Mouse (Mus musculus) urinary bladder, postnatal 36 days (tissue): Measurements from ENCODE around the gene Srsf2.

Source experiments
- DNase-seq, 2 experiments: peaks; one replicate each; pipeline ENCODE4 v3.0.0; 2022; ENCODE audit warnings: low spot score in 2 of 2, mixed read lengths in 1 of 2

Srsf2 gene

DNA sequence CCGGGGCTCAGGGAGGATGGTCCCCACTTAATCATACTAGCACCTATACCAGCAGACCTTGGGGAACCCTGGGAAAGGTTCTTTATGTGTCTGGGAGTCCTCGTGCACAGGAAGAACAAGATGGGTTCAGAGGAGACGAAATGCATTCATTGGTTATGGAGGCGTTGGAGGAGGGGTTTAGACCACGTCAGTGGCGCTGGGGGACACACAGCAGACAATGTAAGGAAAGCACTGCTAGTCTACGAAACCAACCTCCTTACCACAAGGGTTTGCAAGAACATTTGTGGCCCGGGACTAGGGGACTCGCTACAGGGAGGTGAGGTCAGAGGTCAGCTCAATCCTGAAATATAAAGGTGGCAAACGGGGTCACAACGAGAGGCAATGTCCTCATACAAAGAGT lies 42.4 kb downstream of the Srsf2 start:
- DNase-seq = no peak

DNA sequence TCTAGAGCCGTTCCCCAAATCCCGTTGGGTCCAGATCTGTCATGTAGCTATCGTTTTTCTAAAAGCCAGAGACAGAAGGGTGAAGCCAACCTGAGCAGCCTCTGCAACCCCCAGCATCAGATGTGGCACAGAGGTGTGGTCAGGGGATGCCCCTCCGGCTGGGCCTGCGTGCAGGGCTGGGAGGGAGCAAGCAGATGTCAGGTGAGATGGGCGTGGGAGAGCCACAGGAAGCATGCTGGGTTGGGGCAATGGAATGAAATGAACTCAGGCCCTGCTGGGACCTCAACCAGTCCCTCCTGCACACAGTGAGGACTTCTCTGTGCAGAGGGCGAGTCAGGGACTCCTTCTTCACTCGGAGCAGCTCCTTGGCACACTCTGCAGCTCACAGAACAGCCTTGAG lies 43.4 kb downstream of the Srsf2 start:
- DNase-seq = no peak

DNA sequence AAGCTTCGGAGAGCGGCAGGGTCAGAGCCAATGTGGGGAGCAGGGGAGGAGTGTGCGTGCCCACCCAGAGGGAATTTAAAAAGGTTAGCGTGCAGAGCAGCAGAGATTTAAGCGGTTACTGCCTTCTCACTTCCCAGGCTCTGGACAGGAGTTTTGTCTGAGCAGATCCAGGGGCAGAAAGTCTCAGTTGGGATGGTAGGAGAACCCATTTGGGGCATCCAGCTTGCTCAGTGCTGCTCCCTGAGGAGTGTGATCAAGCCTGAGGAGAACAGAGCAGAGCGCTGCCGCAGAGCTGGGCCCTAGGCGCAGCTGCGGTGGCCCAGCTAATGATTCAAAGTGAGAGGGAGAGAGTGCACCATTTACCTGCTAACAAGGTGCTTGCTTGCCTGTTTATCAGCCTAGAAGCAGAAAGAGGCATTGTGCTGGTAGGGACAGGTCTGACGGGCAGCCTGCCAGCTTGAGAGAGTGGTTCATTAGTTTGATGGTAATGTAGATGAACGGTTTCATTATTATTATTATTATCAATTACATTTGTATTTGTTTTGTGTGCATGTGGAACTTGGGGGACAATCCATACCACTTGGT lies 44.0 kb downstream of the Srsf2 start:
- no peak for DNase-seq

DNA sequence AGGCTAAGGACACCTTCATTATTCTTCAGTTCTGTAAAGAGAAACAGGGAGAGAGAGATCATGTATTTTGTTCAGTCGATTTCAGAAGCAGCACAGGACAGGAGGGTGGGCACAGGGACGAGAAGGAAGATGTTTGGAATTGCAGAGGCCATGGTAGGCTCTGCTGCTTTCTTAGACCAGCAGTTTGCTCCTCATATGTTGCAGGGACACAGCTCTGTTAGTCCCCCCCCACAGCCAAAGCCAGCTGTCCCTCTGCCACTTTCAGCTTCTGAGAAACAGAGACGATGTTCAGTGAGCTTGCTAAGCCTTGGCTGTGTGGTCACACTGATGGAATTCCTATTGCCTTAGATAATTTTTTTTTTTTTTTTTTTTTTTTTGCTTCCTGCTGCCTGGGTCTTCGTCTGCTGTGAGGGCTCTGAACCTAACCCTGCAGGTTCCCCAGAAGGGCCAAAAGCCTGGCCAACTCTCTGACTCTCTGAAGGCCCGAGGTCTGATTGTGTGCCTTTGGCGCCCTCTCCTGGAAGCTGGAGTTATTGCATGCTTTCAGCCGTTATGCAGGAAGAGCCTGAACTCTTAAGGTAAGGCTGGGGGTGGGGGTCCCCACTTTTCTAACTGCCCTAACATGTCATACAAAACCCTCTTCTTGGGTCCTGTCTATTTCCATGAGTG lies 44.8 kb downstream of the Srsf2 start:
- DNase-seq = peak; percentile 82 to 85

DNA sequence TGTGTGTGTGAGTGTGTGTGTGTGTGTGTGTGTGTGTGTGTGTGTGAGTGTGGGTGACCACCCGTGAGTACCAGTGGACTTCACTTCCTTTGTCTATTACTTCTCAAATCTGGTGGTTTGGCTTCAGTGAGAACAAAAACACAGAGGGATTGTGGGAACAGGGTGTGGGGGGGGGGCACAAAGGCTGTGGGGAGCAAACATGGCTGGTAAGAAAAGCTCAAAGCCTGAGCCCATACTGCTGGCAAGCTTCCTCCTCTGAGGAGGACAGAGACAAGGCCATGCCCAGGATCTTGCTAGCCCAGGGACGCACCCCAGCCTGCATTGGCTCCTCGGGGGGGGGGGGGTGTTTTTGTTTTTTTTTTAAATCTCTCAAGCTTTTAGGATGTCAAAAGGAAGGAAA lies 45.4 kb downstream of the Srsf2 start:
- no peak for DNase-seq

DNA sequence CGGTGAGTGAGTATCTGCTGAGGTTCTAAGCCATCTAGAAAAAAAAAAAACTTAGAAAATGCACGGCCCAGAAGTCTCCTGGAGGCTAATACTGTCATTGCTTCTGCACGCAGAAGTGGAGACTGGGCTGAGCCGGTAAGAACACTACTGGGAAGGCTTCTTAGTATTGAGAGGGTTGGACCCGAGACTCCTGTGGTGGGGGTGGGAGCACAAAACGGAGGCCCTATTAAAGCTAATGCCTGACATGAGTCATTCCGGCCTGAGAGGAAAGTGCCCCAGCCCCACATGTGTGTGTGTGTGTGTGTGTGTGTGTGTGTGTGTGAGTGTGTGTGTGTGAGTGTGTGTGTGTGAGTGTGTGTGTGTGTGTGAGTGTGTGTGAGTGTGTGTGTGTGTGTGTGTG lies 45.8 kb downstream of the Srsf2 start:
- DNase-seq = no peak

DNA sequence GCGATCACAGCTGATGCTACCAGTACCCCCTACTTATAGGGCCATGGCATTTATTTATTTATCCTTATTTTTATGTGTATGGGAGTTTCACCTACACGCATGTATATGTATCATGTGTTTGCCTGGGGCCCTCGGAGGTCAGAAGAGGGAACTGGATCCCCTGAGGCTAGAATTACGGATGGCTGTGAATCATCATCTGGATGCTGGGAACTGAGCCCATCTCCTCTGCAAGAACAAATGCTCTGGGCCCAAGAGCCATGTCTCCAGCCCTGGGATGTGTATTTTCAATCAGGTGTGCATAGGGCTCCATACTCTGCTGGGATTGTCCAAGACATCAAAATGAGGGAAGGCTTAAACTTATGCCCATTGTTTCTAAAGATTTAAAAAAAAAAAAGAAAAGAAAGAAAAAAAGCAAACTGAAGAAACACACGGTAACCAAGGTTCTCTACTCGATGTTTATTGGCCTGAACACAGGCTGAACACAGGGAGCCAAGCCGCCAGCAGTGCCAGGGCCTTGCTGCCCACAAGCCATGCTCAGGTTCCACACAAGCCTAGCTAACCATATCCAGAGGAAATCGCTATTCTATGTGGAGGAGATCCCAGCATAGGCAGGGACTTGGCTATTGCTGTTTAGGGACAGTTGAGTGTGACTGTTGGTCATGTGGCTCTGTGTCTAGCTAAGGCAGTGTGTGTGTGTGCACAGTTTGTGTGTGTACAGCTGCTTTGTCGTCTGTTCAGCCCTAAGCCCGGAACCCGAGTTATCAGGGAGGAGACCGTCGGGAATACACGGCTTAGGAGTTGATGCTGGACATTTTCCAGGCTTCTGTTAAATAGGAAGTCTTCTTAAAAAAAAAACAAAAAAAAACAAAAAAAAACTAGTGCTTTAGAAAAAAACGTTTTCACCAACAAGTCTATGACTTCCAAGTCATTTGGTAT lies 46.5 kb downstream of the Srsf2 start:
- DNase-seq = no peak

DNA sequence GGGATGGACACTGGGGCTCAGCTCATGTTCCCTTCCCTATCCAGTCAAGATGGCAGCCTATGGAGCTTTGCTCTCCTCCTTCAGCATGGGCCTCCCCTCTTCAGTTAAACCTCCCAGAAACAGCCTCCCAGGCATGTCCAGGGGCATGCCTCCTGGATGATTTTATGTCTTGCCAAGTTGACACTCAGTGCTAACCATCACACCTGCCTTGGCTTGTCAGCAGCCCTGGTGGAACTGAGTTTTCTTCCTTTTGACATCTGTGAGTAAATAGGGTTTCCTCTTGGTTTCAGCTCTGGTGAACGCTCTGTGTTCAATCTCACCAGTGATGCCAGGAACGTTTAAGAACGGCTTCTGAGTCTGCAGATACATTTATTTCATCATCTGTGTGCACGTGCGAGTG lies 50.2 kb downstream of the Srsf2 start:
- DNase-seq = no peak

DNA sequence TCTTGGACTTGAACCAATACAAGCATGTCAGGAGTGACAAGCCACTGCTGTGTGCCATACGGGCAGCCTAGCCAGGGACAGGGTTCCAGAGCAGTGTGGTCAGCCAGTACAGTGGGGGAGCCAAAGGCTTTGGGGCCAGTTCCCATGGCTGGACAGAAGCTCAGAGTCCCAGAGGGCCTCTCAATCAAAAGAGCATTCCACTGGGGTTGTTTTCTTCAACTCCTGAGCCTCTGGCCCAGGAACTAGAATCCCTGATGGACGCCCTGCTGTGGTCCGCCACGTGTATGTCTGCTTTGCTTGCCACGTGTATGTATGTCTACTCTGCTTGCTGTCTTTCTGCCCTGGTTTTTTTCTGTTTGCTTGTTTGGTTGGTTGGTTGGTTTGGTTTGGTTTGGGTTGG lies 51.8 kb downstream of the Srsf2 start:
- no peak for DNase-seq
